Mouse (Mus musculus): ENCODE results near the gene Wnk2. TPM values are rescaled to one million over a fixed set of nuclear protein-coding genes. Genes with fewer than 3 reads are reported as not detected.

Wnk2 gene
- polyA plus RNA-seq, 1 experiment from 2014 or later = 1.3 TPM

- Histone ChIP-seq H3K4me1 (replicated peaks) (peaks cover 8% of the 10 kb centered on the region), H3K27ac (peak overlapping the region; percentile 41; the same call in 1 of the 2 replicates), H3K9ac (replicated peaks) (no peak overlapping the region), H3K9me3 (no peaks in the 10 kb centered on the region), H3K4me3 (replicated peaks) (no peak overlapping the region), H3K4me2 (no peak overlapping the region), H3K36me3 (no peaks in the 10 kb centered on the region), H3K27me3 (no peaks in the 10 kb centered on the region)
- 75% methylated on average over 7 of the region's 7 CpGs for WGBS
- no peak for ATAC-seq (ENCODE audit: insufficient number of reproducible peaks, insufficient read depth, low FRiP score, low TSS enrichment, low read depth)
These were observed 110.8 kb downstream of the Wnk2 start for GRCm38 (mm10) chr13:49036928-49037574.

DNA sequence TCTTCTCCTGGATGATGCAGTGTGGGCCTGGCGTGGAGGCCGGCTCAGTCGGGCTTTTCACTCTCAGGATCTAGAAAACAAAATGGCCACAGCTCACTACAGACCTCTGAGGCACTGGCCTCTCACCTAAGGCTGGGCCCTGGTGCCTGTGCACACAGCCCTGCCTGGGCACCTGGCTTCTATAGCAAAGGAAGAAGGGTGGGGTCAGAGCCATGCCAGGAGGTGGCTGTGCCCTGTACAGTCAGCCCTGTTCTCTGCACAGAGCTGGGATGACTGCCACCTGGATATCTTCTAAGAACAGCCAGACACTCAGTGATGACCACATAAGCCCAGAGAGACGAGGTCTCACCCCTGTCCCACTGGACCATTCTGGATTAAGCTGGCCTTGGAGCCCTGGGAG is 111.4 kb downstream of the Wnk2 start:
- Histone ChIP-seq H3K27ac (no peak overlapping the region), H3K27me3 (no peaks in the 10 kb centered on the region), H3K4me3 (replicated peaks) (no peak overlapping the region), H3K4me2 (no peak overlapping the region), H3K9ac (replicated peaks) (no peak overlapping the region), H3K36me3 (no peaks in the 10 kb centered on the region), H3K9me3 (peaks cover 2% of the 10 kb centered on the region; the same call in 1 of the 2 replicates), H3K4me1 (replicated peaks) (peaks cover 8% of the 10 kb centered on the region)
- ATAC-seq (ENCODE audit: insufficient number of reproducible peaks, insufficient read depth, low FRiP score, low TSS enrichment, low read depth) = no peak
- WGBS = 87% methylated on average over 4 of the region's 4 CpGs

DNA sequence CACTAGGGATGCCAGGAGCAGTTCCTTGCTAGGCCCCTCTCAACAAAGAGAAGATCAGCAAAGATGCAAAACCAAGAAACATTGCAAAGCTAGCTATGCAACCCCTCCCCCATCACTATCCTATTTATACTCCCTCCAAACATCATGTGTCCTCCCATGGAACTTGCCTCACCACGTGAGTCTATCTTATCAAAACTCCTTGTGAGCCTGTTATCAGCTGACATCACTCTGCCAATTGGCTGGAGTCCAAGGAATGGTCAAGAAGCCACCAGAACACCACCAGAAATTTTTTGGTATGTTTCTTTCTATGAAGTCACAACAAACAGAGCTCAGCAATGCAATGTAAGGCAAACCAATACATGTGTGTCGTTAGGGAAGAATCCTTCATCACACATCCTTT is 116.8 kb downstream of the Wnk2 start:
- Histone ChIP-seq H3K36me3 (no peaks in the 10 kb centered on the region), H3K4me1 (replicated peaks) (no peaks in the 10 kb centered on the region), H3K4me2 (no peak overlapping the region), H3K27ac (no peak overlapping the region), H3K9ac (replicated peaks) (no peak overlapping the region), H3K27me3 (0 out of 2 replicates have a peak, but pooled peaks cover 2% of the 10 kb centered on the region), H3K9me3 (peaks cover 3% of the 10 kb centered on the region; the same call in 1 of the 2 replicates), H3K4me3 (replicated peaks) (no peak overlapping the region)
- 90% methylated on average over 2 of the region's 2 CpGs for WGBS
- no peak for ATAC-seq (ENCODE audit: insufficient number of reproducible peaks, insufficient read depth, low FRiP score, low TSS enrichment, low read depth)

- ATAC-seq (ENCODE audit: insufficient number of reproducible peaks, insufficient read depth, low FRiP score, low TSS enrichment, low read depth) = no peak
- WGBS = 62% methylated on average over 8 of the region's 8 CpGs
- no peak overlapping the region for H3K27ac ChIP-seq
These were observed 118.9 kb downstream of the Wnk2 start for GRCm38 (mm10) chr13:49028757-49029539.

GRCm38 (mm10) chr13:49027057-49027456 is 120.8 kb downstream of the Wnk2 start:
- no peak for ATAC-seq (ENCODE audit: insufficient number of reproducible peaks, insufficient read depth, low FRiP score, low TSS enrichment, low read depth)
- H3K36me3 ChIP-seq = no peaks in the 10 kb centered on the region
- H3K9me3 ChIP-seq = peaks cover 3% of the 10 kb centered on the region; the same call in 1 of the 2 replicates
- peaks cover 7% of the 10 kb centered on the region for H3K4me1 ChIP-seq (replicated peaks)
- H3K4me3 ChIP-seq (replicated peaks) = no peak overlapping the region
- 0 out of 2 replicates have a peak, but pooled peaks cover 2% of the 10 kb centered on the region for H3K27me3 ChIP-seq
- H3K4me2 ChIP-seq = no peak overlapping the region
- no peak overlapping the region for H3K9ac ChIP-seq (replicated peaks)
- H3K27ac ChIP-seq = no peak overlapping the region
- WGBS = 79% methylated on average over 8 of the region's 8 CpGs

More at GRCm38 (mm10) chr13:49028757-49029539, 118.9 kb downstream of the Wnk2 start:
- Histone ChIP-seq H3K9me3 (peaks cover 3% of the 10 kb centered on the region; the same call in 1 of the 2 replicates), H3K36me3 (no peaks in the 10 kb centered on the region), H3K4me1 (replicated peaks) (peaks cover 7% of the 10 kb centered on the region), H3K9ac (replicated peaks) (no peak overlapping the region), H3K4me3 (replicated peaks) (no peak overlapping the region), H3K27me3 (0 out of 2 replicates have a peak, but pooled peaks cover 2% of the 10 kb centered on the region), H3K4me2 (no peak overlapping the region)

DNA sequence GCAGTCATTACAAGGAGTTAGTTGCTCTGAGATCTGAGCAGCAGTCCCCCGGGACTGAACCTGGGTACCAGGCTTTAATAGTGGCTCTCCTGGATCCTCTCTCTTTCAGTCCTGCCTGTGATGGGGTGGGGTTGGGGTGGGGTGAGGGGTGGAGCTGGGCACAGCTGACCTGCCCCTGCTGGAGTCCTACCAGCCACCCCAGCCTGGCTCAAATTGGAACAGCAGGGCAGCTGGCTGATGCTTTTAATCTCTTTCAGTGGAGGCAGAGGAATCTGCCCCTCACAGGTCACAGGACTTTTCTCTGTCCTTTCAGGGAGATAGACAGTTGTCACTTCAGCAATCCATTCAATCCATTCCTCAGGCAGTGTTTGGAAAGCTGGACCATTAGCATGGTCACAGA is 122.3 kb downstream of the Wnk2 start:
- Histone ChIP-seq H3K9me3 (no peaks in the 10 kb centered on the region), H3K27me3 (0 out of 2 replicates have a peak, but pooled peaks cover 2% of the 10 kb centered on the region), H3K36me3 (no peaks in the 10 kb centered on the region), H3K4me2 (no peak overlapping the region), H3K27ac (no peak overlapping the region), H3K9ac (replicated peaks) (no peak overlapping the region), H3K4me1 (replicated peaks) (peaks cover 7% of the 10 kb centered on the region), H3K4me3 (replicated peaks) (no peak overlapping the region)
- WGBS = 11% methylated on average over 1 of the region's 1 CpGs
- no peak for ATAC-seq (ENCODE audit: insufficient number of reproducible peaks, insufficient read depth, low FRiP score, low TSS enrichment, low read depth)

GRCm38 (mm10) chr13:49024763-49025162 is 123.1 kb downstream of the Wnk2 start:
- H3K27me3 ChIP-seq = 0 out of 2 replicates have a peak, but pooled peaks cover 2% of the 10 kb centered on the region
- 0 out of 2 replicates have a peak overlapping the region, but pooled peaks have one; percentile 10 for H3K4me2 ChIP-seq
- WGBS = 15% methylated on average over 11 of the region's 12 CpGs
- H3K36me3 ChIP-seq = no peaks in the 10 kb centered on the region
- H3K4me3 ChIP-seq (replicated peaks) = no peak overlapping the region
- no peaks in the 10 kb centered on the region for H3K9me3 ChIP-seq
- no peak overlapping the region for H3K27ac ChIP-seq
- ATAC-seq (ENCODE audit: insufficient number of reproducible peaks, insufficient read depth, low FRiP score, low TSS enrichment, low read depth) = no peak
- peaks cover 7% of the 10 kb centered on the region for H3K4me1 ChIP-seq (replicated peaks)
- no peak overlapping the region for H3K9ac ChIP-seq (replicated peaks)

- 63% methylated on average over 3 of the region's 3 CpGs for WGBS
- Histone ChIP-seq H3K36me3 (no peaks in the 10 kb centered on the region), H3K9me3 (peaks cover 10% of the 10 kb centered on the region; the same call in 1 of the 2 replicates), H3K4me1 (replicated peaks) (peaks cover 7% of the 10 kb centered on the region), H3K27ac (no peak overlapping the region), H3K4me3 (replicated peaks) (no peak overlapping the region), H3K4me2 (no peak overlapping the region), H3K9ac (replicated peaks) (no peak overlapping the region), H3K27me3 (no peaks in the 10 kb centered on the region)
- no peak for ATAC-seq (ENCODE audit: insufficient number of reproducible peaks, insufficient read depth, low FRiP score, low TSS enrichment, low read depth)
These were observed 126.1 kb downstream of the Wnk2 start for GRCm38 (mm10) chr13:49021693-49022092.

DNA sequence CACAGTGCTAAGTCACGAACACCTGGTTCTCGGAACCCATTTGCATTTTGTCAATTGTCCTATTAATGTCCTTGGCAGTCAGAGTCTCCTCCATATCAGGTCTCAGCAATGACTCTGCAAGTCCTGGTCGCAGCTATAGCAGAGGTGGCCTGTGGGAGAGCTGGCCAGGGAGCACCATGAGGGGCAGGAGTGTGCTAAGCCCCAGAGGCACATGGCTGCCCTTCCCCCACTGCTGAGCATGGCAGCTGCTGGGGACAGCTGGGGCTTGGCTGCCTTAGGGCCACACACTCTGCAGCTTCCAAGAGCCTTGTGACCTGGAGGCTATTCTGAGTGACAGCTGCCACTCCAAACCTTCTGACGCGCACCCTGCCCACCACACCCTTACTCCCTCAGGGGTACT is 127.7 kb downstream of the Wnk2 start:
- Histone ChIP-seq H3K9ac (replicated peaks) (no peak overlapping the region), H3K27ac (no peak overlapping the region), H3K27me3 (no peaks in the 10 kb centered on the region), H3K4me2 (no peak overlapping the region), H3K4me3 (replicated peaks) (no peak overlapping the region), H3K36me3 (no peaks in the 10 kb centered on the region), H3K9me3 (peaks cover 10% of the 10 kb centered on the region; the same call in 1 of the 2 replicates), H3K4me1 (replicated peaks) (peaks cover 14% of the 10 kb centered on the region)
- 0 out of 2 replicates have a peak, but pooled peaks have one; percentile 11 for ATAC-seq (ENCODE audit: insufficient number of reproducible peaks, insufficient read depth, low FRiP score, low TSS enrichment, low read depth)
- 68% methylated on average over 5 of the region's 5 CpGs for WGBS

DNA sequence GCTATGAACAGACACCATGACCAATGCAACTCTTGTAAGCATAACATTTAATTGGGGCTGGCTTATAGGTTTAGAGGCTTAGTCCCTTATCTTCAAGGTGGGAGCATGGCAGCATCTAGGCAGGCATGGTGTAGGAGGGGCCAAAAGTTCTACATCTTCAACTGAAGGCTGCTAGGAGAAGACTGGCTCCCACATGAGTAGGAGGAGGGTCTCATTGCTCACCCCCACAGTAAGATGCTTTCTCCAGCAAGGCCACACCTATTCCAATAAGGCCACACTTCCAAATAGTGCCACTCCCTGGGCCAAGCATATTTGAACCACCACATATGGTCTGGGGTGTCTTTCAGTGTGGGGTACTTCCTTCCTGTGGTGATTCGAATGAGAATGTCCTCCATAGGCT is 130.4 kb downstream of the Wnk2 start:
- H3K9me3 ChIP-seq = peaks cover 10% of the 10 kb centered on the region; the same call in 1 of the 2 replicates
- no peaks in the 10 kb centered on the region for H3K36me3 ChIP-seq
- peaks cover 12% of the 10 kb centered on the region for H3K4me1 ChIP-seq (replicated peaks)
- H3K27ac ChIP-seq = no peak overlapping the region
- H3K4me3 ChIP-seq (replicated peaks) = no peak overlapping the region
- 92% methylated on average over 1 of the region's 1 CpGs for WGBS
- H3K9ac ChIP-seq (replicated peaks) = no peak overlapping the region
- H3K4me2 ChIP-seq = no peak overlapping the region
- no peaks in the 10 kb centered on the region for H3K27me3 ChIP-seq
- ATAC-seq (ENCODE audit: insufficient number of reproducible peaks, insufficient read depth, low FRiP score, low TSS enrichment, low read depth) = no peak

DNA sequence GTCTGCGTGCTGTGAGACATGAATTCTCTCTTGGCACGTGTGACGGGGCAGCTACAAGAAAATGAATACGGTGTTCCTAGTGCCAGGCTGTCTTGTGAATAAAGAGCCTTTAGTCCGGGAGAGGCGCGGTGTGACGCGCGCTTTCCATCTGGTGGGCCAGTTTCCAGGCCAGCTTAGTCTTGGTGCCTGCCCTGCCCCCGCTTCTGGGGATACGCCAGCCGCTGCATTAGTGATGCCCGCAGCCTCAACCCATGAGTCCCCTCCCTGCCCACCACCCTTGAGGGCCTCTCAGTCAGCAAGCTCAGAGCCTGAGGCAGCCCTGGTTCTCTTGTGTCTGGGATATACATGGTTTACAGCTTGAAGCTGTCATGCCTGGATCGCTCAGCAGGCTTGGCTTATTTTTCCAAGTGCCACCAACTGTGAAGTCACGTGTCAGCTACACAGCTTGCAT is 131.5 kb downstream of the Wnk2 start:
- 0 out of 2 replicates have a peak overlapping the region, but pooled peaks have one; percentile 24 for H3K9ac ChIP-seq (replicated peaks)
- H3K4me3 ChIP-seq (replicated peaks) = peak overlapping the region; percentile 16
- WGBS = 3% methylated on average over 16 of the region's 16 CpGs

More for the DNA sequence above, 131.5 kb downstream of the Wnk2 start:
- H3K27ac ChIP-seq = peak overlapping the region; percentile 87
- ATAC-seq (ENCODE audit: insufficient number of reproducible peaks, insufficient read depth, low FRiP score, low TSS enrichment, low read depth) = peak; percentile 81
- peak overlapping the region; percentile 62 for H3K4me2 ChIP-seq
- H3K36me3 ChIP-seq = no peaks in the 10 kb centered on the region
- peaks cover 10% of the 10 kb centered on the region; the same call in 1 of the 2 replicates for H3K9me3 ChIP-seq
- peaks cover 12% of the 10 kb centered on the region for H3K4me1 ChIP-seq (replicated peaks)
- no peaks in the 10 kb centered on the region for H3K27me3 ChIP-seq

Data from limb, embryonic 12.5 days (tissue).